Mouse (Mus musculus) stomach, adult 2 months (tissue): ENCODE measurements around the gene Cd3d. TPM values are rescaled to one million over a fixed set of nuclear protein-coding genes. Genes with fewer than 3 reads are reported as not detected.

Source experiments
- polyA plus RNA-seq: library from polyadenylated mRNA; depleted of rRNA; stranded (reverse); fragments of >200 nt; gene quantifications from 2 replicates; pipeline ENCODE4 v1.2.3, GENCODE M21; 2012; rRNA removed

Gene Cd3d
- polyA plus RNA-seq, result not detected in 2 replicates

GRCm38 (mm10) chr9:44981676-44982075 is at the start of gene Cd3d:
Cd3d (plus strand) TSS chr9:44981786.

GRCm38 (mm10) chr9:44965126-44965832 is 16.3 kb upstream of the Cd3d start, which contains the start of gene Ube4a:
Ube4a (minus strand) TSS chr9:44965600.

GRCm38 (mm10) chr9:44980242-44980641 is 1.3 kb upstream of the Cd3d start, which contains the start of gene Cd3g:
Cd3g (minus strand) TSS chr9:44980431.

DNA sequence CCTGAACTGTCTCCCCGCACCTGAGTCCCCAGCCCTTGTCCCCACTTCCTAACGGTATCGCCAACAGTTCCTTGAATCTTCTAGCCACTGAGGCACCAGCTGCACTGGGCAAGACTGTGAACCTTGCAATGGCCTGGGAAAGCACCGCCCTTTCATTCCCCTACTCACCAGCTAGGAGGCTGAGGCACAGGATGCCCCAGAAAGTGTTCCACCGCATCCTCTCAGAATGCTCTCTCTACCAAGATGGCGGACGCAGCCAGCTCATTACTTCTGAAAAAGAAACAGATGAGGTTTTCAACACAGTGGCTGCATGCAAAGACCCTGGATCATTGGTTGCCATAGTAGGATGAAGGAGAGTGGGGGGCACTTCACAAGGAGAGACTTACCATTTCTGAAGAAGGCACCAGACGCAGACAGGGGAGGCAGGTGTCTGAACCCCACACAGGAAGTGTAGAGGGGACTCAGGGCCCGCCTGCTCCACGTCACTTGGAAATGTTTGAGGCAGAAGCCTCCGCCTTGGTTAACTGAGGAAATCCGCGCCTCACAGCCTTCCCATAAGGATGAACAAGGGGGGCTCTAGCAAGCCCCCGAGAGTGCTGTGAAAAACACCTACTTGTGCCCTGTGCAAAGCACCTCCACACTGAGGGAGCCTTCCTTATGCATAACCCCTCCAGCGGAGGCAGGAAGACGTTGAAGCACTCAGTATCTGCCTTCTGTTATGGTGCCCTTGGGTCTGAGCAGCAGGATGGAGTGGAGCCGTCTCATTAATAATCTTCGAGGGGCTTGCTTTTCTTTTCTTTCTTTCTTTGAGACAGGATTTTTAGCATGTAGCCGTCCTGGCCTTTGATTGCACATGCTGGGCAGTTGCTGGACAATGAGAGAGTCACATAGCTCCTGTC is 27.8 kb downstream of the Cd3d start, which contains the start of gene Cd3e:
Cd3e (minus strand) TSS at position 448 of the 899 bp plus-strand sequence.

Other genes with a start within 250 kb of the Cd3d start
- gene Phldb1, start 246.6 kb upstream of the Cd3d start, polyA plus RNA-seq, result 57.9 and 69.7 TPM in 2 replicates
- gene Arcn1, start 213.9 kb upstream of the Cd3d start, polyA plus RNA-seq, result 11.5 and 13.1 TPM in 2 replicates
- 11.3 and 12.1 TPM in 2 replicates for gene Ift46, start 213.9 kb upstream of the Cd3d start, polyA plus RNA-seq
- gene Tmem25, start 182.5 kb upstream of the Cd3d start, polyA plus RNA-seq, result 2.1 and 3.1 TPM in 2 replicates
- 1.9 and 3.3 TPM in 2 replicates for gene Ttc36, start 178.7 kb upstream of the Cd3d start, polyA plus RNA-seq
- gene Kmt2a, start 100.5 kb upstream of the Cd3d start, polyA plus RNA-seq, result 2.5 and 5.3 TPM in 2 replicates
- 120 and 164 TPM in 2 replicates for gene Atp5l, start 61.0 kb upstream of the Cd3d start, polyA plus RNA-seq
- gene Ube4a, start 16.2 kb upstream of the Cd3d start, polyA plus RNA-seq, result 1.8 and 2.3 TPM in 2 replicates
- gene Cd3g, start 1.4 kb upstream of the Cd3d start, polyA plus RNA-seq, result not detected in 2 replicates
- 0.09 and 0.13 TPM in 2 replicates for gene Cd3e, start 27.8 kb downstream of the Cd3d start, polyA plus RNA-seq
- 11.4 and 16.6 TPM in 2 replicates for gene Mpzl2, start 58.0 kb downstream of the Cd3d start, polyA plus RNA-seq
- 3.1 and 3.7 TPM in 2 replicates for gene Mpzl3, start 73.4 kb downstream of the Cd3d start, polyA plus RNA-seq
- gene Jaml, start 97.4 kb downstream of the Cd3d start, polyA plus RNA-seq, result 0.12 TPM in 1 of 2 replicates, not detected in the other
- 0.19 TPM in 2 replicates for gene Scn2b, start 136.0 kb downstream of the Cd3d start, polyA plus RNA-seq
- gene Scn4b, start 156.6 kb downstream of the Cd3d start, polyA plus RNA-seq, result 0.74 and 0.95 TPM in 2 replicates
- 0.08 TPM in 1 of 2 replicates, not detected in the other for gene BC049352, start 200.2 kb downstream of the Cd3d start, polyA plus RNA-seq
- gene Tmprss4, start 222.3 kb downstream of the Cd3d start, polyA plus RNA-seq, result 18.1 and 18.7 TPM in 2 replicates